Mouse (Mus musculus) intestine, postnatal 0 days (tissue): ENCODE measurements at regions not wholly inside any gene's neighbourhood (a gene's known extent, or its start where the extent isn't known, plus 50 kb on each side); places are given as distances from the start of the nearest gene placed in this dataset.

Source experiments
- ATAC-seq: fragments of 200-750 bp; cut with Nextera tagmentation; 2 replicates; pipeline ENCODE4 v1.8.0; 2017; ENCODE audit warnings: mild to moderate bottlenecking, moderate TSS enrichment, moderate library complexity
- H3K27ac ChIP-seq: fragments of 300-500 bp; sonication (generic); 2 replicates; pipeline ENCODE4 v1.5.1; 2014; ENCODE audit warnings: mild to moderate bottlenecking, low read depth, low read length, moderate library complexity
- H3K27me3 ChIP-seq: fragments of 300-500 bp; sonication (generic); replicated peaks from 2 replicates; pipeline ENCODE4 v1.6.1; 2014; ENCODE audit warnings: low read length, mixed read lengths; ENCODE audit not compliant: control insufficient read depth, insufficient read depth
- H3K36me3 ChIP-seq: fragments of 300-500 bp; sonication (generic); 2 replicates; pipeline ENCODE4 v1.6.1; 2014; ENCODE audit warnings: mild to moderate bottlenecking, moderate library complexity; ENCODE audit not compliant: control insufficient read depth, insufficient read depth
- H3K4me1 ChIP-seq: fragments of 300-500 bp; sonication (generic); replicated peaks from 2 replicates; pipeline ENCODE4 v1.6.1; 2014; ENCODE audit warnings: antibody characterized with exemption, low read length, mixed read lengths; ENCODE audit not compliant: control insufficient read depth, insufficient read depth
- H3K4me2 ChIP-seq: fragments of 300-500 bp; sonication (generic); replicated peaks from 2 replicates; pipeline ENCODE4 v1.6.1; 2014; ENCODE audit warnings: low read depth, mild to moderate bottlenecking, moderate library complexity
- H3K4me3 ChIP-seq: fragments of 300-500 bp; sonication (generic); 2 replicates; pipeline ENCODE4 v1.5.1; 2014; ENCODE audit warnings: low read depth, low read length
- H3K9ac ChIP-seq: fragments of 300-500 bp; sonication (generic); 2 replicates; pipeline ENCODE4 v1.6.1; 2014; ENCODE audit warnings: mild to moderate bottlenecking, low read depth, low read length
- H3K9me3 ChIP-seq: fragments of 300-500 bp; sonication (generic); 2 replicates; pipeline ENCODE4 v1.6.1; 2016; ENCODE audit warnings: mixed run types; ENCODE audit not compliant: control insufficient read depth
- CTCF ChIP-seq: sonication (generic); IDR thresholded peaks from 2 replicates; pipeline ENCODE4 v1.5.1; 2016; ENCODE audit warnings: low read depth, mild to moderate bottlenecking, control low read depth, antibody characterized with exemption, moderate library complexity
- WGBS: fragments of 180-500 bp; shearing (Covaris S2); extraction: QIAGEN DNeasy Blood & Tissue Kit; methylation state at CpG from one replicate; pipeline ENCODE4 v1.1.7; 2014; 5-methylcytosine and 5-hydroxymethylcytosine counted together

- Histone ChIP-seq H3K9me3 (no peaks in the 10 kb centered on the region), H3K36me3 (no peaks in the 10 kb centered on the region), H3K27ac (no peak overlapping the region), H3K4me1 (peaks cover 11% of the 10 kb centered on the region), H3K4me3 (no peak overlapping the region), H3K4me2 (no peak overlapping the region), H3K27me3 (peaks cover 4% of the 10 kb centered on the region; the same call in 1 of the 2 replicates), H3K9ac (no peak overlapping the region)
- no peak for ATAC-seq
- WGBS = 52% methylated on average over 4 of the region's 4 CpGs
- TF ChIP-seq CTCF = no peak
Measured at GRCm38 (mm10) chr5:118468739-118469138, 91.7 kb upstream of the Med13l start.

GRCm38 (mm10) chr5:118471569-118471968 lies 88.9 kb upstream of the Med13l start:
- H3K27ac ChIP-seq = no peak overlapping the region
- no peaks in the 10 kb centered on the region for H3K27me3 ChIP-seq
- WGBS = 41% methylated on average over 5 of the region's 5 CpGs
- H3K9me3 ChIP-seq = no peaks in the 10 kb centered on the region
- ATAC-seq = no peak
- no peaks in the 10 kb centered on the region for H3K4me1 ChIP-seq
- TF ChIP-seq CTCF = no peak
- no peak overlapping the region for H3K4me3 ChIP-seq
- H3K9ac ChIP-seq = no peak overlapping the region
- H3K36me3 ChIP-seq = no peaks in the 10 kb centered on the region
- no peak overlapping the region for H3K4me2 ChIP-seq

GRCm38 (mm10) chr5:118472291-118472690 lies 88.2 kb upstream of the Med13l start:
- Histone ChIP-seq H3K27me3 (no peaks in the 10 kb centered on the region), H3K9ac (no peak overlapping the region), H3K4me2 (no peak overlapping the region), H3K9me3 (no peaks in the 10 kb centered on the region), H3K36me3 (no peaks in the 10 kb centered on the region), H3K27ac (no peak overlapping the region), H3K4me3 (no peak overlapping the region), H3K4me1 (no peaks in the 10 kb centered on the region)
- TF ChIP-seq CTCF = no peak
- ATAC-seq = no peak
- 89% methylated on average over 10 of the region's 10 CpGs for WGBS

- Histone ChIP-seq H3K4me3 (no peak overlapping the region), H3K4me2 (no peak overlapping the region), H3K27ac (no peak overlapping the region), H3K36me3 (no peaks in the 10 kb centered on the region), H3K9ac (no peak overlapping the region), H3K4me1 (no peaks in the 10 kb centered on the region), H3K27me3 (no peaks in the 10 kb centered on the region), H3K9me3 (no peaks in the 10 kb centered on the region)
- no peak for TF ChIP-seq CTCF
- ATAC-seq = no peak
- WGBS = 54% methylated on average over 5 of the region's 5 CpGs
Measured at GRCm38 (mm10) chr5:118473128-118473730, 87.2 kb upstream of the Med13l start.

GRCm38 (mm10) chr5:118476597-118476996 lies 83.9 kb upstream of the Med13l start:
- no peak for TF ChIP-seq CTCF
- Histone ChIP-seq H3K4me3 (no peak overlapping the region), H3K27ac (no peak overlapping the region), H3K36me3 (no peaks in the 10 kb centered on the region), H3K9me3 (no peaks in the 10 kb centered on the region), H3K27me3 (no peaks in the 10 kb centered on the region), H3K4me1 (no peaks in the 10 kb centered on the region), H3K4me2 (no peak overlapping the region), H3K9ac (no peak overlapping the region)
- WGBS = 88% methylated on average over 5 of the region's 5 CpGs
- ATAC-seq = no peak

- Histone ChIP-seq H3K27me3 (no peaks in the 10 kb centered on the region), H3K9ac (no peak overlapping the region), H3K4me1 (no peaks in the 10 kb centered on the region), H3K36me3 (no peaks in the 10 kb centered on the region), H3K4me3 (no peak overlapping the region), H3K27ac (no peak overlapping the region), H3K9me3 (no peaks in the 10 kb centered on the region), H3K4me2 (peak overlapping the region; percentile 47; the same call in 1 of the 2 replicates)
- WGBS = 60% methylated on average over 19 of the region's 19 CpGs
- ATAC-seq = no peak
- TF ChIP-seq CTCF = no peak
Measured at GRCm38 (mm10) chr5:118477131-118478119, 83.1 kb upstream of the Med13l start.
